10 mouse cellular contexts compared by ENCODE assay signal in genomic region chrX:13469160-13470116, GRCm38 (mm10). TPM values are rescaled to one million over a fixed set of nuclear protein-coding genes. Genes with fewer than 3 reads are reported as not detected.
DNase-seq lines count a peak whose midpoint lies in the region; ATAC-seq and TF ChIP-seq lines count a peak whose summit lies in the region.
"Had no signal": no experiment of that assay in that cellular context is flagged by ENCODE, and none has a peak within 500 bp of the region (broad histone marks: within the 10 kb centered on the region; RNA-seq: fewer than 3 reads in every experiment).

No protein-coding gene starts in this region.

- H3K4me1 ChIP-seq in liver, adult 2 months (ENCODE audit: control insufficient read depth, insufficient read depth, low read length): no peaks in the 10 kb centered on the region
- H3K4me1 ChIP-seq in liver, embryonic 11.5 days (replicated peaks; ENCODE audit: control insufficient read depth, insufficient read depth, low read length): no peaks in the 10 kb centered on the region
- peaks cover 19% of the 10 kb centered on the region; the same call in 1 of the 2 replicates for H3K4me1 ChIP-seq in small intestine, adult 2 months (ENCODE audit: control insufficient read depth, insufficient read depth, insufficient read length, low read length)
- H3K4me1 ChIP-seq: stomach, embryonic 15.5 days had no signal

- no peak overlapping the region for H3K9ac ChIP-seq in liver, adult 2 months (ENCODE audit: low read depth, low read length)
- no peak overlapping the region for H3K9ac ChIP-seq in liver, embryonic 11.5 days (ENCODE audit: low read depth, low read length)
- H3K9ac ChIP-seq: stomach, embryonic 15.5 days had no signal

- no peak overlapping the region for H3K4me2 ChIP-seq in liver, embryonic 11.5 days
- H3K4me2 ChIP-seq: stomach, embryonic 15.5 days had no signal

- TF ChIP-seq CTCF in liver, adult 2 months (IDR thresholded peaks at IDR 0.05; ENCODE audit: low read depth, low read length): no peak
- TF ChIP-seq CTCF in left cerebral cortex, adult 2 months (IDR thresholded peaks at IDR 0.05): no peak; the same call in 1 of the 2 replicates
- TF ChIP-seq CTCF in small intestine, adult 2 months (IDR thresholded peaks at IDR 0.05; ENCODE audit: extremely low read depth, insufficient read length, insufficient replicate concordance, low read depth, low read length): no peak

- no peaks in the 10 kb centered on the region for H3K27me3 ChIP-seq in liver, adult 2 months (ENCODE audit: control insufficient read depth, insufficient read depth, low read length)
- H3K27me3 ChIP-seq in liver, embryonic 11.5 days (replicated peaks; ENCODE audit: control insufficient read depth, insufficient read depth, low read length): no peaks in the 10 kb centered on the region; the same call in 1 of the 2 replicates
- no peaks in the 10 kb centered on the region for H3K27me3 ChIP-seq in small intestine, adult 2 months (ENCODE audit: control insufficient read depth, insufficient read depth, low read length)
- H3K27me3 ChIP-seq: stomach, embryonic 15.5 days had no signal

- no peak for TF ChIP-seq POLR2A in liver, adult 2 months (IDR thresholded peaks at IDR 0.05; ENCODE audit: extremely low read depth, insufficient read depth, low read length)
- no peak for TF ChIP-seq POLR2A in small intestine, adult 2 months (IDR thresholded peaks at IDR 0.05; ENCODE audit: low read depth, low read length)

- peak; percentile 30 for DNase-seq in liver, adult 2 months (ENCODE audit: extremely low read depth, low read depth, low spot score)
- no peak for DNase-seq in liver, embryonic 11.5 days (ENCODE audit: low spot score)
- DNase-seq in cerebellum, adult 9-11 months: peak; percentile 83
- DNase-seq in heart, postnatal 10 days: peak; percentile 84 to 88
- peak; percentile 13 to 19 for DNase-seq in left cerebral cortex, adult 2 months (ENCODE audit: extremely low spot score in 1 of 2, low spot score in 2 of 2)
- no peak for DNase-seq in thymus, adult 18-20 months

- ATAC-seq in liver, embryonic 11.5 days (replicated peaks; ENCODE audit: low FRiP score): no peak
- ATAC-seq in megakaryocyte, adult 5-6 weeks (ENCODE audit: poor library complexity, severe bottlenecking): no peak

- H3K9me3 ChIP-seq in liver, embryonic 11.5 days (ENCODE audit: control insufficient read depth, low read length): no peaks in the 10 kb centered on the region
- H3K9me3 ChIP-seq: stomach, embryonic 15.5 days had no signal

- no peaks in the 10 kb centered on the region for H3K36me3 ChIP-seq in liver, adult 2 months (ENCODE audit: control insufficient read depth, insufficient read depth, low read length)
- no peaks in the 10 kb centered on the region for H3K36me3 ChIP-seq in liver, embryonic 11.5 days (ENCODE audit: control insufficient read depth, insufficient read depth, low read length)
- no peaks in the 10 kb centered on the region for H3K36me3 ChIP-seq in small intestine, adult 2 months (ENCODE audit: control insufficient read depth, insufficient read depth, low read length)
- H3K36me3 ChIP-seq: stomach, embryonic 15.5 days had no signal

- WGBS in liver, adult 2 months: 64% methylated on average over 9 of the region's 9 CpGs
- 65% methylated on average over 9 of the region's 9 CpGs for WGBS in liver, embryonic 11.5 days
- WGBS in small intestine, adult 2 months: 53% methylated on average over 9 of the region's 9 CpGs

- no peak overlapping the region for H3K4me3 ChIP-seq in liver, adult 2 months (ENCODE audit: insufficient read depth, low read depth, low read length)
- H3K4me3 ChIP-seq in liver, embryonic 11.5 days (ENCODE audit: low read depth, low read length): no peak overlapping the region
- no peak overlapping the region for H3K4me3 ChIP-seq in left cerebral cortex, adult 2 months
- no peak overlapping the region for H3K4me3 ChIP-seq in small intestine, adult 2 months (ENCODE audit: low read depth, low read length)
- H3K4me3 ChIP-seq: stomach, embryonic 15.5 days had no signal

- peak overlapping the region; percentile 48 for H3K27ac ChIP-seq in liver, adult 2 months (replicated peaks; ENCODE audit: insufficient read depth, low read depth, low read length)
- H3K27ac ChIP-seq in liver, embryonic 11.5 days (ENCODE audit: low read depth, low read length): no peak overlapping the region
- H3K27ac ChIP-seq in left cerebral cortex, adult 2 months: peak overlapping the region; percentile 82
- peak overlapping the region; percentile 95 for H3K27ac ChIP-seq in small intestine, adult 2 months (ENCODE audit: insufficient read depth, low read depth, low read length)
- H3K27ac ChIP-seq: stomach, embryonic 15.5 days had no signal

- no peaks in the 10 kb centered on the region for H3K79me2 ChIP-seq in liver, adult 2 months (ENCODE audit: control insufficient read depth, insufficient read depth, low read length)

- intact Hi-C loops in heart, postnatal 10 days (cut with DNase I): no loop called here
- intact Hi-C loops in left cerebral cortex, adult 2 months (cut with DNase I): loop anchor here (5.0 to 10.0 kb wide), 3 partner anchors 48 to 215 kb away; no protein-coding TSS in a partner anchor

RNA-seq across cellular contexts. Expression of gene Nyx, which starts 3.5 kb away (rescaled TPM):
- not detected in 2 replicates for total RNA-seq in liver, adult 2 months (2014; rRNA removed)
- 0.01 TPM in 1 of 2 replicates, not detected in the other for polyA plus RNA-seq in liver, adult 2 months (2012; rRNA removed)
- polyA plus RNA-seq in liver, embryonic 11.5 days (2014; fragmentation: Nextera tagmentation; extraction: Ambion mirVana): 0.04 TPM in 1 of 2 replicates, not detected in the other
- total RNA-seq in heart, postnatal 10 days (2021): under 1 TPM; 0.15 to 0.24 TPM
- total RNA-seq in left cerebral cortex, adult 2 months (2021): under 1 TPM; 0.23 to 0.66 TPM
- polyA plus RNA-seq in small intestine, adult 2 months (2012; rRNA removed): 0.34 and 1.4 TPM in 2 replicates
- not detected in 2 replicates for total RNA-seq in megakaryocyte, adult 5-6 weeks (2015)
- not detected in 2 replicates for total RNA-seq in megakaryocyte, adult 5-6 weeks (2017)
- polyA plus RNA-seq: limb, embryonic 11.5 days had no signal

Comparison
In these comparisons a context has a peak if more than half of its experiments do, and no peak if none do; other contexts are left out.
1. DNase-seq: peak in liver, adult 2 months (single experiment), cerebellum, adult 9-11 months (single experiment), heart, postnatal 10 days (2 of 2) and left cerebral cortex, adult 2 months (2 of 2); none in liver, embryonic 11.5 days (single experiment) and thymus, adult 18-20 months (0 of 2).